Mouse (Mus musculus) thymus, adult 2 months (tissue): ENCODE measurements around the gene Tbx21.

Experiments
- CTCF ChIP-seq: fragments of 200-500 bp; IDR thresholded peaks from 2 replicates; pipeline ENCODE4 v1.5.1; 2012; ENCODE audit warnings: mild to moderate bottlenecking, control low read depth, low read length, moderate library complexity, borderline replicate concordance; ENCODE audit not compliant: control insufficient read depth, poor library complexity, insufficient read depth; ENCODE audit errors: extremely low read depth
- POLR2A ChIP-seq: fragments of 200-500 bp; IDR thresholded peaks from 2 replicates; pipeline ENCODE4 v1.6.1; 2012; ENCODE audit warnings: mild to moderate bottlenecking, low read length, control low read depth, moderate library complexity; ENCODE audit not compliant: control insufficient read depth, poor library complexity, insufficient read depth; ENCODE audit errors: extremely low read depth

GRCm38 (mm10) chr11:97094600-97094999 is 20.5 kb downstream of the Tbx21 start:
- TF ChIP-seq POLR2A (no peak), CTCF (no peak)
